Mouse (Mus musculus) layer of hippocampus, adult 11-12 months (tissue): ENCODE results near the gene 1700008P02Rik.
"Not testable (repeated sequence)": the region's sequence is repeated elsewhere in the genome, so short reads cannot be mapped to it uniquely, and the experiment has no call there.

Experiments used
- DNase-seq: peaks from one replicate; pipeline ENCODE4 v3.0.0; 2022; ENCODE audit warnings: low spot score

Gene 1700008P02Rik

DNA sequence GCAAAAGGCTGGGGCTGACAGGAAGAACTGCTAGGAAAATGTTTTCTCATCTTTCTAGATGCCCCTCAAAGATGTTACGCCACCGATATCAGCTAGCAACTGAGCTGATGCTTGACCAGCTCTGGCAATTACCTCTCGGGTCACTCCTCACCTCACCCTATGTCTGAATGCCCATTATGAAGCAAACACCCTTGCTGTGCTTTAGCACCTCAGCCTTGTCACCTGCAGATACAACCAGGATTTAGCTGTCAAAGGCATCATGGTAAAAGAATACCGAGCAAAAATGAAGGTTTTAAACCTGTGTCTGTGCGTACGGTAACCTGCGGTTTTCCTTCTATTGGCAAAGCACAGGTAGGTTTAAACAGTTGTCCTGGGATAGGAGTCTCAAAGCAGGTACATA is at the start of gene 1700008P02Rik:
TSS of gene 1700008P02Rik (minus strand) at position 101 of the 400 bp plus-strand sequence.
- no peak for DNase-seq

DNA sequence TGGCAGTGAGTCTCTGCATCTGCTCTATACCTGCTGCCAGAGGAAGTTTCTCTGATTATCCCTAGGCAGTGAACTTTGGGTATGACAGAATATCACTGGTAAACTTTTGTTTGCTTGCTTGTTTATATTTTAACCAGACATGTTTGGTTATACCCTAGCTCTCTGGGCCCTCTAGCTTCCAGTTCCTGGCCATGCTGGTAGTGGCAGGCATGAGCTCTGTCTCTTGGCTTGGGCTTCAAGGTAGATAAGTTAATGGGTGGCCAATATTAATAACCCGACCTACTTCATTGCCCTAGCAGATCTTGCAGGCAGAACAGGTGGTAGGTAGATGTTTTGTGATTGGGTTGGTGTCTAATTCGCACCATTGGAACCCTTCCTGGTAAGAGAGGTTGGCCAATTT is 29.2 kb upstream of the 1700008P02Rik start:
- no peak for DNase-seq

DNA sequence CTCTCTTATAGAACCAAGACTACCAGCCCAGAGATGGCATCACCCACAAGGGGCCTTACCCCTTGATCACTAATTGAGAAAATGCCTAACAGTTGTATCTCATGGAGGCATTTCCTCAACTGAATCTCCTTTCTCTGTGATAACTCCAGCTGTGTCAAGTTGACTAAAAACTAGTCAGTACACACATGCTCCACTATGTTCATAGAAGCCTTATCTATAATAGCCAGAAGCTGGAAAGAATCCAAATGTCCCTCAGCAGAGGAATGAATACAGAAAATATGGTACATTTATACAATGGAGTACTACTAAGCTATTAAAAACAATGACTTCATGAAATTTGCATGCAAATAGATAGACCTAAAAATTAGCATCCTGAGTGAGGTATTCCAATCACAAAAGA is 17.9 kb upstream of the 1700008P02Rik start:
- not testable (repeated sequence) for DNase-seq

DNA sequence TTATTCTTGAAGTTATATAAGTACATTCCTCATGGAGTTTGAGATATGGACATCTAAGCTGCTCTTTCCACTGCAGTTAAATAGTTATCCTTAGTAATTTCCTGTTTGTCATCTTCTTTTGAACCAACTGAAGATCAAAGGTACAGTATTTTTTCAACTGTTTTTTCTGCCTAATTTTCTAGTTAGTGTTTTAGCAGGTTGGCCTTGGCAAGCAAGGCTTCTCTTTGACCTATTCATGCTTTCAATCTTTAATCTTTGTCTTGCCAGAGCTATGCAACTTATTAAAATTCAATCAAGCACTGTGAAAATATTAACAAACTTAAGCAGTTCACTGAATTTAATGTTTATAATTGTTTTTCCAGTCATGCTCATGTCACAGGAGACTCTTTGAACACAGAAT is 14.0 kb upstream of the 1700008P02Rik start:
- DNase-seq: no peak

DNA sequence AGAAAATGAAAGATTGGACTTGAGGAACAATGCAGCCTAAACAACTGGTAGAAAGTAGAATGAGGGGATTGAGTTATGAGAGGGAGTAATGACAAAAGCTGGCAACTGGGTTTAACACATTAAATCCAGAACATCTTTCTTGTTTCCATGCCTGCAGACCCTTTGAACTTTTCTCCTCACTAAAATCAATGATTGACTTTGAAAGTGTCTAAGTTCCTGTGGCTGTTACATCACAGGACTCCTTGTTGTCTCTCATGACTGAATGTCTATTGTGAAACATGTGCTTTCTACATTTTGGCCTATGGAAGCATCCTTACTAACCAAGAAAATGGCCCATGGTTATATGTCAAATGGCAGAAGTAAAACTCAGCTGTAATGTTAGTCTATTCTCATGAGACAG is 2.4 kb downstream of the 1700008P02Rik start:
- DNase-seq: no peak
